Mouse (Mus musculus) urinary bladder, postnatal 10 days (tissue): ENCODE measurements around the gene Plxnb1.

Experiments
- DNase-seq: peaks from one replicate; pipeline ENCODE4 v3.0.0; 2022; ENCODE audit warnings: low spot score

The Plxnb1 gene

DNA sequence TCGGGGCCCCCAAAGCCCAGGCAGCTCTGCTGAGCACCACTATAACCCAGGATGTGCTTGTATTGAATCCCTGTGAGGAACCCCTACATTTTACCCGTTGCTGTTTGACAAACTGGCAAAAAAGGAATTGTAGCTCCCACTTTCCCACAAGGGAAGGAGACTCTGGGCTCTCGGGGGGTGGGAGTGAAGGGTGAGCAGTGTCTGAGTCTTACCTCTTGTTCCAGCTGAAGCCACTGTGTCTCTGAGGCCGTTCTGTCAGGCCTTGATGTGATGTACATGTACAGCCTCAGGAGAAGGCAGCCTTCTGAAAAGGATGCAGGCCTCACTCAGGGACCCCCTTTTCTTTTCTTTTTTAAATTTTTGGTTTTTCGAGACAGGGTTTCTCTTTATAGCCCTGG is 34.3 kb upstream of the Plxnb1 start:
- DNase-seq, result no peak

DNA sequence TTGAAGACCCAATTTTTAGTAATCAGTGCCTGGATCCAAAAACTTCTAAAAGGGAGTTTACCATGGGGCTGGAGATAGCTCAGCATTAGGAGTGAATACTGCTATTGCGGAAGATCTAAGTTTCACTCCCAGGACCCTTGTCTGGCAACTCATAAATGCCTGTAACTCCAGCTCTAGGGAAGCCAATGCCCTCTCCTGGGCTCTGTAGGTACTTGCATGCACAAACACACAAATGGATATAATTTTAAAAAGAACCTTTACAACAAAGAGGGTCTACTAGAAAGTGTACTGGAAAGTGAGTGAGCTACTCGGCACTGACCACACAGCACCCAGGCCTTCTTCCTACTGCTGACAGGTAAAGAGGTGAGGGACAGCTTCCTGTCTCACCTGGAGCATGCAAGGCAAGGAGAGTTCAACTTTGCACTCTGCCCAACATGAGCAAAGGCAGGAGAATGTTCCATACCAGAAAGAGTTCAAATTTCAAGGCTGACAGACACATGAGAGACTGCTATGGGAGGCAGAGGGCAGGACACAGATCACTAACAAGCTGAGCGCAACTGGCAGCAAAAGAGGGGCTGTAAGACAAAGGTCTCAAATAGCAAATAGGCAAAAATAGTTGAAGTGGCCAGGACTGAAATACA is 27.0 kb upstream of the Plxnb1 start:
- DNase-seq, result no peak

DNA sequence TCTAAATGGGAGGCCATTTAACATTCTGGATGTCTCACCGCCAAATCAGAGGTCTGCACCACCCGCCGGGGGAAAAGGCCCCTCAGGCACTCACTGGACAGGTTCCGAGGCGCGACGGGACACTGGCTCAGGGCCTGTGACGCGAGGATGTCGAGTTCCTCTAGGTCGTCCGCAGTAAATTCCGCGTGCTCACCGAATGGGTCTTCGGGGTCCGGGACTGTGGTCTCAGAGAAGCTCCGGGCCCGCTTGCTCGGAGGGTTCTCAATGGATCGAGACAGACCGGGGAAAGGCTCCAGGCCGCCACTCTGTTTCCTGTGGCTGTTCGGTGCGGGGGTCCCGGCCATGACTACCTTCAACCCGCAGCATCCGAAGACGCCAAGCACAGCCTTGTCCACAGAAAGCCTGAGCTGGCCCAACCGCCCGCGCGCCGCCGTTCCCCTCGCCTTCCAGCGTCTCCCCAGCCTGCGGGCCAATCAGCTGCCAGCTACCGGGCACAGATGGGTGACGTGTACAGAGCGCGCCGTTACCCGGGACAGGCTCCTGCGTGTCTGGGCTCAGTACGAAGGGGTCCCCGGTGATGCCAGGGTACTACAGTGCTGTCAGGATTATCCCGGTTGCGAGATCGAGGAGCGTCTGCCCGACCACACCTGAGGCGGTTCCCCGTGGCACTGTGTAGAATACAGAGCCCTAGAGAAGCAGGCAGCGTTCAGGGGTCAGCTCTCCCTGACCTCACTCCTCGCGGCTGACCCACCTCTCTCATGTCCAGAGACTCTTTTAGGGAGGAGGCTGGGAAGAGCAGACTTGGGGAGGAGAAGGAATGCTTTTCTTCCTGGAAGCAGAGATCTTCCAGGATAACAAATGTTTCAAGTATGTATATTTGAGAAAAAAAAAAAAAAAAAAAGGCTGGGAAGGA is 21.3 kb upstream of the Plxnb1 start, which contains the start of gene Atrip:
Gene Atrip (minus strand): TSS at position 464 of the 913 bp plus-strand sequence.
- peak; percentile 66 for DNase-seq

DNA sequence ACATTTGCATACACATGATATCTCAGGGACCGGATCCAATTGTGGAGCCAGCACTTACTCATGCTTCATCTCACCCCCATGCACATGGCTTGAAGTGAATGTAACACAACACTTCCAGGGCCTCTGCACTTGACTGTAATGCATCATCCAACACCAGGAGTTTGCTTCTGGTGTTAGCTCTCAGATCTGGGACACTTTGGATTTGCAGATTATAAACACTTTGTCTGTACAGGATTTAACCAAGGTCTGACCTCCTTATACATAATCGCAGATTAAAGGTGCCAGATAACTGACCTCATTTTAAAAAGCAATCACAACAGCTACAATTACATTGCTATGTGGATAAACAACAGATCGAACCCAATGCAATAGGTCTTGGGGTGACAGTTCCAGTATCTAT is 14.7 kb upstream of the Plxnb1 start:
- no peak for DNase-seq

DNA sequence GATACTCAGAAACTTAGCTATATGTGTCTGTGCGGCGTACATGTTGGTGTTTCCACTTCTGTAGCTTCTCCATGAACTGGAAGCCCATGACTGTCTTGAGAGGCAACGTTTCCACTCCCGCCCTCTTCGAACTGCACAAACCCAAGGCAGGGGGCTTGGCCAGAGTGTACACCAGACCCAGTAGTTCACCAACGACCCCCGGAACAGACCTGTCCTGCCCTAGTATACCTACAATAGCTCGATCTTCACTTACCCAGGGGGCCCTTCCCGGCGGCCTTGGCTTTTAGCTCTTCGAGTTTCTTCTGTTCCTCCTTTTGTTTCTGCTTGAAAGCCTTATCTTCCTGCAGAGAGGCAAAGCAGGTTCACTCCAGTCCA is 13.5 kb upstream of the Plxnb1 start:
- DNase-seq, result no peak

DNA sequence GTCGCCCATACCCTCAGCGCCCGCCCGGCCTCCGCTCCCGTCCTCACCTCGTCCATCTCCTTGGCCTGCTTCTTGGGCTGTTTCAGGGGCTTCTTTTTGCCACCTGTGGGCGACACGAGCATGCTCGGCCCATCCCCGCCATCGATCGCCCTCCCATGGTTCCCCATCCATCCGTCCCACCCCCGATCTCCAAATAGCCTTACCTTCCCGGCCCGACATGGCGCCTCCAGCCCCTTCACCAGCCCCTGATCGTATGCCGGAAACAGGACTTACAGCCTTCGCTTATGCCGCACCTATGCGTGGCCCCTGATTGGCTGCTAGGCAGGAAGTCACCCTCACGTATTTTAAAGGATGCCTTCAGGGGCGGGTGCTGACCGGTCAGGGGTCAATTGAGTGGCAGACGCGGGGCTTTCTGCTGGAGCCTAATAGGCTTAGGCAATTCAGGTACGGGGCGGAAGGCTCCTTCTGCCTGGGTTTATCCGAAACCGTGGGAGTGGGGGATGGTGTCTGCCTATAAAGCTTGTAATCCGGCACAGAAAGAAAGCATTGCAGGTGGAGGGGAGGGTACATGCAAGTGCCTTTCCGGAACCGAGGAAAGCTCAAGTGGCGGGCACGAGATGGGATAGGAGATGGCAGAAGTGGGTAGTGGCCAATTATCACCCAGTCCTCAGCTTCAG is 12.9 kb upstream of the Plxnb1 start, which contains the start of the genes Ccdc51 and Tma7:
Gene Ccdc51 (plus strand): TSS at position 370 of the 677 bp plus-strand sequence.
Gene Tma7 (minus strand): TSS at position 464 of the 677 bp plus-strand sequence.
- no peak for DNase-seq

DNA sequence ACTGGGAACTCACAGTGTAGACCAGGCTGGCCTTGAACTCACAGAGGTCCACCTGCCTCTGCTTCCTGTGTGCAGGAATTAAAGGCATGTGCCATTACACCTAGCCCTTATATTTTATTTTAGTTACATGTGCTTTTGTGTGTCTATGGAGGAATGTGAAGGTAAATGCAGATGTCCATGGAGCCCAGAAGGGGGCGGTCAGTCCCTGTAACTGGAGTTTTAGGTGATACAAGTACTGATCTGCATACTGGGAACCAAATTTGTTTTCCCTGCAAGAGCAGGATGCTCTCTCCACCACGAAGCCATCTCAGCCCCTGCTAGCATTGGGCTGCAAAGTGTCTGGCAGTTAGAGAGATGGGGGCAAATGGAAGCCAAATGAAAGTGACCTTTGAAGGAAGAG is 10.3 kb upstream of the Plxnb1 start:
- DNase-seq, result no peak

DNA sequence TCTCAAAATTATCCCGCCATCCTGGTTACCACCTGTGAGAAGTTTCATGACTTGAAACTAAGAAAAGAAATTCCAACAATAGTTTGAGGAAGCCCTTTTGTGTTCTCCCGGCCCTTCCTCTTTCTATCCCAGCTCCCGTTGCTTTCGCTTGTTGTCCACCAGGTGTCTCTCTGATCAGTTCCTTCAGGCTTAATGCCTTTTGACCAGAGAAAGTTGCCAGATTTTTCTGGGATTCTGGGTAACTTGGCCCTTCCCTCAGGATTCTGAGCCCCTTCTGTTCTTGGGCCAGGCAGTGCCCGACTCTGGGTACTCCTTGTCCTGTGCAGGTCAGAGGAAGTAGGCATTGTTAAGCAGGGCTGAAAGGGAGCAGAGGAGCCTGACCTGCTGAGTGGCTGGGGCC is 7.2 kb upstream of the Plxnb1 start:
- DNase-seq, result no peak

DNA sequence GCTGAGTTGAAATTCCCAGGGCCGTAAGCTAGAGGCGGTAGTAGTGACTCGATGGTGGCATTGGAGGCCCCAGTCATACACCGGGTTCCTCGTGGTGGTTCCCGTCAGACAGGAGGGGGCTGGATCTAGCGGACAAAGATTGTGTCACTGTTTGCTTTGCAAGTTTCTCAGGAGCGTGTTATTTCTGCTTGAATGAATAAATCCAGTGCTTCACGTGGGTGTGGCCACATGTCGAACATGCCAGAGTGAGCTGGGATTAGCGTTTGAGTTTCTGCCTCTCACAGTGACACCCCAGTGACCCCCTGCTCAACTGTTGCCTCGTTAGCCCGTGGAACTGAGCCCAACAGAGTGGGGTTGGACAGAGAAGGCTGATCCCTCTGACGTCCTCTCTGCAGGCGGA is 4.7 kb upstream of the Plxnb1 start:
- no peak for DNase-seq

DNA sequence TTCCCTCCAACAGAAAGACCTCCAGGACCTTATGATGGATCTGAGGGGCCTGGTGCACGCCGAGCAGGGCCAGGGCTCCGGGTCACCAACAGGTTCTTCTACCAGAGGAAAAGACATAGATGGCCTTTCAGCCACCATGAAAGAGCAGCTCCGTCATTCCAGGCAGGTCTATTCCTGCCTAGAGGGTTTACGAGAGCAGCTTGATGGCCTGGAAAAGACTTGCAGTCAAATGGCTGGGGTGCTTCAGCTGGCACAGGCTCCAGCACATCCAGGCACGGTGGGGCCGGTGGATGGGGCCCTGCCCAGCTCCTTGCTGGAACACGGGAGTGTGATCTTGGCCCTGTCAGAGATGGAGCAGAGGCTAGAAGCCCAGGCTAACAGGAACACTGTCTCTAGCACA is 3.4 kb upstream of the Plxnb1 start:
- DNase-seq, result no peak

DNA sequence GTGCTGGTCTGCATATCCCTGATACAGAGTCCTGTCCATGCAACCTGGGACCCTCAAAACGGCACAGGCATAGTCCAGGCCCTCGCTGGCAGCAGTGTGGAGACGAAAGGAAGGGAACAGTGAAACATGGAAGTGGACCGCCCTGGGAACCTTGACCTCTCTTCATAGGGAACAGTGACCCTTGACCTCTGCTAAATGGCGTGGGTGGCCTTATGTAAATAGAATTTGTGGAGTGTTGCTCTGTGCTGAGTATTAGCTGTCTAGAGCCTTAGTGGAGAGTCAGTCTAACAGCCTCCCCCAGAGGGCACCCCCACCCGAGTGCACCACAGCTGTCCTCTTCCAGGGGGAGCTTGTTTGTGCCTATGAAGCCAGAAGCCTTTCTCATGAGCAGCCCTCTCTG is 2.4 kb upstream of the Plxnb1 start:
- DNase-seq, result no peak

DNA sequence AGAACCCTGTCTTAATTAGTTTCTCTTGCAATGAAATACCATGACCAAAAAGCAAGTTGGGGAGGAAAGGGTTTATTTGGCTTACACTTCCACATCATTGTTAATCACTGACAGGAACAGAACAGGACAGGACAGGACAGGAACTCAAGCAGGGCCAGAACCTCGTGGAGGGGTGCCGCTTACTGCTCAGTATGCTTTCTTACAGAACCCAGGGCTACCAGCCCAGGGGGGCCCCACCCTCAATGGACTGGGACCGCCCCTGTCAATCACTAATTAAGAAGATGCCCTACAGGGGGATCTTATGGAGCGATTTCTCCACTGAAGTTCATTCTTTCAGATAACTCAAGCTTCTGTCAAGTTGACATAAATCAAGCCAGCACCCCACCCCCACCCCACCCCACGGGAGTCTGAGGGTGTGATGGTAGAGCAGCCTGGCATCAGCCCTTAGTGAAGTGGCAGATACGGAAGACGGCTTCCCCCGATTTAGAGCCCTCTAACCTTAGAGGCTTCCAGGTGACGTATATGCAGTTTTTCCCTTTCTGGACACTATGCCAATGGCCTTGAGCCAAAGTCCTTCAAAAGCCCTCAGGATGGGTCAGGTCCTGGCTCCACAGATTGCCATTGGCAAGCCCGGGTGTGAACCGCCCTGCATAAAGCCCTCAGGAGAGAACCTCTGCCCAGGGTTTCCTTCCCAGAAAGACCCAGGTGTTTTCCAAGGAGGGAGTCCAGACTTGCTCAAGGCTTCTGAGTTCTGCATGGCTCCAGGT is 1.2 kb upstream of the Plxnb1 start:
- DNase-seq, result no peak

DNA sequence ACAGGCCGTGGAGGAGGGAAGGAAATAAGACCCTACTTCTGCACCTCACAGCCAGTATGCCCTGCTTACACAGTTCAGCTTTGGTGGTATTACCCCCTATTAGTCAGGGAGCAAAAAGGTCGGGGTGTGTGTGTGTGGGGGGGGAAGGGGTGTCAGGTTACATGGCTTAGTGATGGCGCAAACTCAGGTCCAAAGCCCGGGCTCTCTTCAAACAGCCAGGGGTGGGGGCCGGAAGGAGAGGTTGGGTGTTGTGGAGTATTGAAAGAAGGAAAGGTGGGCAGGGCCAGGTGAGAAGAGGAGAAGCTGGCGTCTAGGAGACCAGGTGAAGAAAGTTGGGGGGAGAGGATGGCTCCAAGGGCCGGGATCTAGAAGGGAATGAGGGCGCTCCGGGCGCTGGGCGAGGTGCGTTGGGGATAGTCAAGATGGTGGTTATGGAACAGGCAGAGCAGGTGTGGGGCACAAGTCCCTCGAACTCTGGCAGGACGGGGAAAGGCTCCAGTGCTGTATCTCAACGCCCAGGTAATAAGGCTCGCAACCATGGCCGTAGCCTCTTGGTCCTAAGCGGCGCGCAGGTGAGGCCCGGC is 544 bp upstream of the Plxnb1 start:
- no peak for DNase-seq

DNA sequence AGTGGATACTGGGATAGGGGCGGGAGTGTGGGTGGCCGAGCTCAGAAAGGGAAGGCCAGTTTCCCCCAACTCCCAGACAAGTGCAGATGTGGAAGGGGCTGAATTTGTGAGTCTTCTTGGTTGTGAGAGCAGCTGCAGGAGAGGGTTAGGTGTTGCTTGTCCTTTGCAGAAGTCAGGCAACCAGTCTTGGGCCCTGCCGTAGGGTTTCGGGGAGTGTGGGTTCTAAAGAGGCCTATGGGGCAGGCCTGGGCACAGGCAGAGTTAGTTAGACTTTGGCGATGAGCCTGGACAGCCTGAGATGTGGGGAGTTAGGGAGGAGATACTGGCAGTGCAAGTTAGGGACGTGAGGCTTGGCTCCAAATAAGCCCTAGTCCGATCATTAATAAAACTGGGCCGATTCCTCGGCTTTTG is 1.1 kb downstream of the Plxnb1 start:
- no peak for DNase-seq

DNA sequence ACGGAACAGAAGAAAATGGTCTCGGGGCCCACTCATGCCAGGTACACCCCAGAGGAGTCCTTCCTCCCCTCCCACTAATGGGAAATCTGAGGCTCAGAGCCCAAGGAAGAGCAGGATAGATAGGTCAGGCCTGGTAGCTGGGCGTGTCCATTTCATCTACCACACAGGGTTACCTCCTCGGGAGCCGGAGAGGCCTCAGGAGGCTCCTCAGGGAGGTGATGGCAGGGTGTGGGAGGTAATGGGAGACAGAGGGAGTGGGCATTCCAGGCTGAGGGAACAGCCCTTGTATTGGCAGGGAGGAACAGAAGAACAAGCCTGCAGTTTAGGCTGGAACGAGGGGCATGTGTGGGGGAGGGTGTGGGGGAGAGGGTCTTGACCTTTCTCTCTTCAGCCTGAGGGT is 1.7 kb downstream of the Plxnb1 start:
- no peak for DNase-seq

DNA sequence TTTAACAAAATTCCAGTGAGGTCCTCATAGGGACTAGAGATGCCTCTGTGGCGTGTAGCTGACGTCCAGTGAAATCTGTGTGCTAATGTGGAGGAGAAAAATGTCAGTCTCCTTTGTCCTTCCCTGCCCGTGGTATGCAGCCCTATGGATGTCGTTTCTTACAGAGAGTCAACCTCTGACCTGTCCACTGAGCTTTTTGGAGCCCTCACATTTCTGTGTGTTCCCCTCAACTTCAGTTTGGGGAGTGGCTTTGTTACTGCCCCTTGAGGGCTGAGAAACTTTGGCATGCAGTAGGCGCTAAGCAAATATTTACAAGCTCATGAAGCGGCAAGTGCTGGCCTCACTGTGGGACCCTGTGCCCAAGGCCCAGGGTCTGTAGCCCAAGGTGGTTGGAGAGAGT is 2.1 kb downstream of the Plxnb1 start:
- DNase-seq, result no peak

DNA sequence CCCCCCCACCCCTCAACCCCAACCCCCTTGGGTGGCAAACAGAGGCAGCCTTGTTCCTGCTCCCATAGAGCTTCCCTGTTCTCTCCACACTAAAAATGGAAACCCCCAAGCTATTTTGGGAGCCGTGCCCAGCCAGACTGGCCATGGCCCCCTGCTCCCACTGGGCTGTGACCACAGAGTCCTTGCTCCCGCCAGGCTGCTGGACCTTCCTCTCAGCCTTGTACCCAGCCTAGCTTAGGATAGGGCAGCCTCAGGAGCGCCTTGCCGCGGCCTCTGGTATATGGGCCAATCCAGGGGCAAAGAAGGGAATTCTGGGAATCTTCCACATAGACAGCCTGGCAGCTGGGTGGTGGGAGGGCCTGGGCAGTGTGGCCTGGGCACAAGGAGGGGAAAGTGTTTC is 2.6 kb downstream of the Plxnb1 start:
- no peak for DNase-seq

DNA sequence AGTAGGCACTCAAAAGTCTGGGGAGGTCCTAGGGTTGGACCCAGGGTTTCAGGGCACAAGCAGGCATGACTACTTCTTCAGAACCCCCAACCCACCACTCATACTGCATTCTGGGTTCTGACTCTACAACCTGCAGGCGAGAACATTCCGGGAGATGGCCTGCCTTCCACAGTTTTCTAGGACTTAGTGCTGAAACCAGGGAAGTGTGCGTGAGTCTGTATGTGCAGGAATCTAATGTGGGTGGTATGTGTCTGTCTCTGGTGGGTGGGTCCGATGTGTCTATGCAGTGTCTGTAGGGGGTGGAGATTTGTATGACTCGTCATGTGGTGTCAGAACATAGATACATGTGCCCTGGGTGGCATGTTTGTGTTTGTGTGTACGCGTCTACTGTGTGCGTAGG is 3.2 kb downstream of the Plxnb1 start:
- DNase-seq, result no peak

DNA sequence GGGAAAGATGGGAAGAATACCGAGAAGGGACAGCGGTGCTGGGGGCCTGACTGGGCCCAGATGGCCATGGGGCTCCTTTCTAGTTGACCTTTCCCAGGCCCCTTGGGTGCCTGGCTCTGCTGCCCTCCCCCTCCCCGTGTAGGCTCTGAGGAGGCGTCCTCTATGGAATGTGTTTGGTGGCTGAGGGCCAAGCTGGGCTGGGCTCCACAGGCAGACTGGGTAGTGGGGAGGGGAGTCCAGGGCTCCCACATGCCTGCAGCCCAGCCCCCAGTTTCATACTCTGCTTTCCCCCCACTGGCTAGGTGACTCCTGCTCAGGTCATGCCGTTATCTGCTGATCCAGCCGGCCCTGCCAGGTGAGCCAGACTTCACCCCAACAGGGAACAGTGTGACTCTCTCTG is 3.8 kb downstream of the Plxnb1 start:
- DNase-seq, result no peak

DNA sequence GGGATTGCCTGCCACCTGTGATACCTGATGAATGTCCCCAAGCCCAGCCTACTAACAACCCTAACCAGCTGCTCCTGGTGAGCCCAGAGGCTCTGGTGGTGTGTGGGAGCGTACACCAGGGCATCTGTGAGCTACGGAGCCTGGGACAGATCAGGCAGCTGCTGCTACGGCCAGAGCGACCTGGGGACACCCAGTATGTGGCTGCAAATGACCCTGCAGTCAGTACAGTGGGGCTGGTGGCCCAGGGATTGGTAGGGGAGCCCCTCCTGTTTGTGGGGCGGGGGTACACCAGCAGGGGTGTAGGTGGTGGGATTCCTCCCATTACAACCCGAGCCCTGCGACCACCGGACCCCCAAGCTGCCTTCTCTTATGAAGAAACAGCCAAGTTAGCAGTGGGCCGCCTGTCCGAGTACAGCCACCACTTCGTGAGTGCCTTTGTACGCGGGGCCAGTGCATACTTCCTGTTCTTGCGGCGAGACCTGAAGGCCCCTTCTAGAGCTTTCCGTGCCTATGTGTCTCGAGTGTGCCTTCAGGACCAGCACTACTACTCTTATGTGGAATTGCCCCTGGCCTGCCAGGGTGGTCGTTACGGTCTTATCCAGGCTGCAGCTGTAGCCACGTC is 5.2 kb downstream of the Plxnb1 start:
- DNase-seq, result no peak

DNA sequence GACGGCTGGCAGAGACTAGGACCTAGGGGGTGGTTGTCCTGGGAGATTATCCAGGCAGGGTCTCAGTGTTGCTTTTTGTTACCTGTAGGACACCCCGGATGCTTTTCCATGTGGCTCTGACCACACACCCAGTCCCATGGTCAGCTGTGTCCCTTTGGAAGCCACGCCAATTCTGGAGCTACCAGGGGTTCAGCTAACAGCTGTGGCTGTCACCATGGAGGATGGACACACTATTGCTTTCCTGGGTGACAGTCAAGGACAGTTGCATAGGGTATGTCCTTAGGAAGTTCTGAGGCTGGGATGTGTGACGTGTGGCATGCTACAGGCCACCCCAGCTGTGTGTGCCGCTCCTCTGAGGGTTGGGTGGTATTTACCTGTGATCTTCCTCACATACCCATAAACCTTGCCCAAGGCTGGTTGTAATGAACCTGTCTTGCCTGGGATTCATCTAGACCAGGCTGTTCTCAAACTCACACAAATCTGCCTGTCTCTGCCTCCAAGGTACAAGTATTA is 6.8 kb downstream of the Plxnb1 start:
- no peak for DNase-seq
